Mouse (Mus musculus): ENCODE measurements around the gene Myo1d. TPM values are rescaled to one million over a fixed set of nuclear protein-coding genes. Genes with fewer than 3 reads are reported as not detected.

The Myo1d gene
- total and polyA plus RNA-seq, 3 experiments: 15.9 to 81.1 (median 41.7) TPM

GRCm38 (mm10) chr11:80793386-80793785 lies 13.6 kb upstream of the Myo1d start:
- H3K36me3 ChIP-seq (ENCODE audit: control insufficient read depth in 1 of 2, insufficient read depth in 2 of 2, low read length in 2 of 2): peaks cover 0 to 37% of the 10 kb centered on the region in 2 experiments; a peak in 2 of 4 replicates
- peaks cover 27 to 35% of the 10 kb centered on the region in 2 experiments for H3K4me1 ChIP-seq (ENCODE audit: control insufficient read depth in 1 of 2, insufficient read depth in 2 of 2, low read length in 2 of 2)
- H3K9me3 ChIP-seq (replicated peaks; ENCODE audit: insufficient read depth, low read length): no peaks in the 10 kb centered on the region
- no peaks in the 10 kb centered on the region for H3K79me2 ChIP-seq (ENCODE audit: control insufficient read depth, insufficient read depth, low read length, poor library complexity)
- no peak for TF ChIP-seq MXI1 (IDR thresholded peaks at IDR 0.05; ENCODE audit: low read depth, low read length)
- TF ChIP-seq CHD2 (IDR thresholded peaks at IDR 0.05; ENCODE audit: low read length): no peak
- TF ChIP-seq MAX (IDR thresholded peaks at IDR 0.05; ENCODE audit: low read length): no peak
- no peak for TF ChIP-seq GATA1 (IDR thresholded peaks at IDR 0.05; ENCODE audit: low read depth, low read length)
- TF ChIP-seq ETS1 (IDR thresholded peaks at IDR 0.05; ENCODE audit: low read depth, low read length): no peak
- no peak for TF ChIP-seq ZNF384 (IDR thresholded peaks at IDR 0.05; ENCODE audit: low read depth, low read length)
- no peak for TF ChIP-seq KAT2A (conservative IDR thresholded peaks at IDR 0.05; ENCODE audit: low read depth, low read length)
- TF ChIP-seq SIN3A (IDR thresholded peaks at IDR 0.05; ENCODE audit: low read length): no peak
- no peak for TF ChIP-seq USF1 (IDR thresholded peaks at IDR 0.05; ENCODE audit: low read depth, low read length)
- no peak for TF ChIP-seq ZC3H11A (IDR thresholded peaks at IDR 0.05; ENCODE audit: low read depth, low read length)
- TF ChIP-seq CTCF (IDR thresholded peaks at IDR 0.05 in 2 of 3, conservative IDR thresholded peaks at IDR 0.05 in 1 of 3; ENCODE audit: control insufficient read depth in 1 of 3, insufficient read depth in 1 of 3, low read depth in 2 of 3, low read length in 3 of 3, poor library complexity in 1 of 3, severe bottlenecking in 1 of 3): no peak
- TF ChIP-seq RAD21 (IDR thresholded peaks at IDR 0.05; ENCODE audit: low read depth, low read length): no peak
- no peak for TF ChIP-seq MYC (IDR thresholded peaks at IDR 0.05; ENCODE audit: low read depth, low read length)
- no peak for TF ChIP-seq SMC3 (IDR thresholded peaks at IDR 0.05; ENCODE audit: low read depth, low read length)
- no peak for TF ChIP-seq USF2 (IDR thresholded peaks at IDR 0.05; ENCODE audit: borderline replicate concordance in 1 of 2, insufficient read depth in 1 of 2, low read depth in 1 of 2, low read length in 2 of 2)
- TF ChIP-seq TCF12 (IDR thresholded peaks at IDR 0.05; ENCODE audit: low read depth, low read length): no peak
- no peak for TF ChIP-seq HCFC1 (IDR thresholded peaks at IDR 0.05; ENCODE audit: low read depth, low read length)
- no peak for TF ChIP-seq TBP (IDR thresholded peaks at IDR 0.05; ENCODE audit: low read depth, low read length)
- no peak for TF ChIP-seq MEF2A (IDR thresholded peaks at IDR 0.05; ENCODE audit: extremely low read depth, insufficient replicate concordance, low read depth, low read length, poor library complexity, severe bottlenecking)
- TF ChIP-seq POLR2AphosphoS2 (IDR thresholded peaks at IDR 0.05; ENCODE audit: low read length): no peak
- DNase-seq (ENCODE audit: low read depth, low spot score): no peak
- H3K9ac ChIP-seq (ENCODE audit: control insufficient read depth, low read depth, low read length, poor library complexity, severe bottlenecking): no peak overlapping the region
- H3K27me3 ChIP-seq (ENCODE audit: control insufficient read depth in 1 of 2, insufficient read depth in 2 of 2, low read length in 2 of 2): no peaks in the 10 kb centered on the region
- H3K27ac ChIP-seq (ENCODE audit: control insufficient read depth, low read depth, low read length): no peak overlapping the region
- H3K4me3 ChIP-seq (ENCODE audit: control insufficient read depth in 1 of 2, insufficient read depth in 1 of 2, low read depth in 2 of 2, low read length in 2 of 2): no peak overlapping the region

- no peaks in the 10 kb centered on the region for H3K27me3 ChIP-seq (ENCODE audit: control insufficient read depth in 1 of 2, insufficient read depth in 2 of 2, low read length in 2 of 2)
- peak overlapping the region; percentile 83 for H3K27ac ChIP-seq (ENCODE audit: control insufficient read depth, low read depth, low read length)
- peaks cover 32 to 42% of the 10 kb centered on the region in 2 experiments for H3K4me1 ChIP-seq (ENCODE audit: control insufficient read depth in 1 of 2, insufficient read depth in 2 of 2, low read length in 2 of 2)
- no peaks in the 10 kb centered on the region for H3K9me3 ChIP-seq (replicated peaks; ENCODE audit: insufficient read depth, low read length)
- H3K36me3 ChIP-seq (ENCODE audit: control insufficient read depth in 1 of 2, insufficient read depth in 2 of 2, low read length in 2 of 2): peaks cover 0 to 48% of the 10 kb centered on the region in 2 experiments; a peak in 2 of 4 replicates
- DNase-seq (ENCODE audit: low read depth, low spot score): peak; percentile 81
- peak overlapping the region; percentile 52 for H3K9ac ChIP-seq (ENCODE audit: control insufficient read depth, low read depth, low read length, poor library complexity, severe bottlenecking)
- H3K79me2 ChIP-seq (ENCODE audit: control insufficient read depth, insufficient read depth, low read length, poor library complexity): no peaks in the 10 kb centered on the region
- H3K4me3 ChIP-seq (ENCODE audit: control insufficient read depth in 1 of 2, insufficient read depth in 1 of 2, low read depth in 2 of 2, low read length in 2 of 2): peak overlapping the region in 1 of 2 experiments; percentile 34; a peak in 2 of 4 replicates
- TF ChIP-seq TAL1 (IDR thresholded peaks at IDR 0.05; ENCODE audit: low read length) (no peak), POLR2AphosphoS5 (IDR thresholded peaks at IDR 0.05; ENCODE audit: borderline replicate concordance, low read depth, low read length) (no peak), UBTF (IDR thresholded peaks at IDR 0.05; ENCODE audit: borderline replicate concordance, insufficient read depth, low read depth, low read length) (no peak), ETS1 (IDR thresholded peaks at IDR 0.05; ENCODE audit: low read depth, low read length) (peak; percentile 67; the same call in 1 of the 2 replicates), RCOR1 (IDR thresholded peaks at IDR 0.05; ENCODE audit: low read depth, low read length) (peak; percentile 42; the same call in 1 of the 2 replicates), CTCF (IDR thresholded peaks at IDR 0.05 in 2 of 3, conservative IDR thresholded peaks at IDR 0.05 in 1 of 3; ENCODE audit: control insufficient read depth in 1 of 3, insufficient read depth in 1 of 3, low read depth in 2 of 3, low read length in 3 of 3, poor library complexity in 1 of 3, severe bottlenecking in 1 of 3) (no peak), POLR2AphosphoS2 (IDR thresholded peaks at IDR 0.05; ENCODE audit: low read length) (no peak), MYB (IDR thresholded peaks at IDR 0.05; ENCODE audit: low read depth, low read length) (no peak), MYC (IDR thresholded peaks at IDR 0.05; ENCODE audit: low read depth, low read length) (no peak), TCF12 (IDR thresholded peaks at IDR 0.05; ENCODE audit: low read depth, low read length) (no peak), RAD21 (IDR thresholded peaks at IDR 0.05; ENCODE audit: low read depth, low read length) (no peak), E2F4 (IDR thresholded peaks at IDR 0.05; ENCODE audit: borderline replicate concordance, low read depth, low read length) (no peak), MXI1 (IDR thresholded peaks at IDR 0.05; ENCODE audit: low read depth, low read length) (peak; percentile 72; the same call in 1 of the 2 replicates), SIN3A (IDR thresholded peaks at IDR 0.05; ENCODE audit: low read length) (peak; percentile 87), GATA1 (IDR thresholded peaks at IDR 0.05; ENCODE audit: low read depth, low read length) (peak; percentile 47; the same call in 1 of the 2 replicates), HCFC1 (IDR thresholded peaks at IDR 0.05; ENCODE audit: low read depth, low read length) (peak; percentile 71), EP300 (IDR thresholded peaks at IDR 0.05; ENCODE audit: low read depth in 1 of 2, low read length in 2 of 2) (peak; percentile 68 to 73; a peak in 3 of 4 replicates), MAX (IDR thresholded peaks at IDR 0.05; ENCODE audit: low read length) (0 out of 2 replicates have a peak, but pooled peaks have one; percentile 23)
These were observed 12.0 kb upstream of the Myo1d start for GRCm38 (mm10) chr11:80791677-80792432.

Measured in MEL (cell line).